Mouse (Mus musculus) ES-E14 (cell line): ENCODE results near the gene Ilf2. TPM values are rescaled to one million over a fixed set of nuclear protein-coding genes. Genes with fewer than 3 reads are reported as not detected.

Experiments
- DNase-seq: peaks from one replicate; pipeline ENCODE4 v3.0.0-alpha.2; 2013; ENCODE audit warnings: low read depth, low spot score
- H3K27ac ChIP-seq: 2 replicates; pipeline ENCODE4 v1.5.1; 2012; ENCODE audit warnings: low read depth, mild to moderate bottlenecking, low read length, moderate library complexity, mixed read lengths; ENCODE audit not compliant: poor library complexity, insufficient read depth, severe bottlenecking
- H3K36me3 ChIP-seq: 2 replicates; pipeline ENCODE4 v1.6.1; 2012; ENCODE audit warnings: mild to moderate bottlenecking, low read length, moderate library complexity, mixed read lengths; ENCODE audit not compliant: control insufficient read depth, poor library complexity, insufficient read depth, severe bottlenecking
- H3K4me1 ChIP-seq, 2 experiments: fragments of 150-350 bp in 1 of 2; sonication (generic) in 1 of 2; 2 replicates each; pipeline ENCODE4 v1.6.1; 2012; ENCODE audit warnings: low read length in 2 of 2, mild to moderate bottlenecking in 1 of 2, mixed read lengths in 1 of 2; ENCODE audit not compliant: control insufficient read depth in 2 of 2, insufficient read depth in 2 of 2, poor library complexity in 1 of 2
- H3K4me3 ChIP-seq, 2 experiments: fragments of 150-350 bp in 1 of 2; sonication (generic) in 1 of 2; 2 replicates each; pipeline ENCODE4 v1.5.1; 2012; ENCODE audit warnings: low read length in 2 of 2, low read depth in 1 of 2, mild to moderate bottlenecking in 1 of 2, mixed read lengths in 1 of 2; ENCODE audit not compliant: insufficient read depth in 1 of 2, poor library complexity in 1 of 2, severe bottlenecking in 1 of 2
- H3K9ac ChIP-seq: 2 replicates; pipeline ENCODE4 v1.6.1; 2012; ENCODE audit warnings: low read depth, mild to moderate bottlenecking, low read length, mixed read lengths; ENCODE audit not compliant: poor library complexity, insufficient read depth, severe bottlenecking
- H3K9me3 ChIP-seq: fragments of 150-350 bp; sonication (generic); 2 replicates; pipeline ENCODE4 v1.6.1; 2012; ENCODE audit warnings: low read depth, mild to moderate bottlenecking, low read length; ENCODE audit not compliant: control insufficient read depth, insufficient read depth
- CHD2 ChIP-seq: IDR thresholded peaks from 2 replicates; pipeline ENCODE4 v1.6.1; 2014; ENCODE audit warnings: mild to moderate bottlenecking, low read depth, low read length, inconsistent platforms
- HCFC1 ChIP-seq: IDR thresholded peaks from 2 replicates; pipeline ENCODE4 v1.6.1; 2012; ENCODE audit warnings: low read length, inconsistent platforms, borderline replicate concordance; ENCODE audit not compliant: insufficient read depth
- MAFK ChIP-seq: IDR thresholded peaks from 2 replicates; pipeline ENCODE4 v1.6.1; 2014; ENCODE audit warnings: mild to moderate bottlenecking, low read depth, low read length, inconsistent platforms; ENCODE audit not compliant: insufficient read depth
- ZC3H11A ChIP-seq: IDR thresholded peaks from 2 replicates; pipeline ENCODE4 v1.6.1; 2012; ENCODE audit warnings: low read depth, mild to moderate bottlenecking, inconsistent platforms, low read length, borderline replicate concordance
- ZNF384 ChIP-seq: IDR thresholded peaks from 2 replicates; pipeline ENCODE4 v1.6.1; 2012; ENCODE audit warnings: low read depth, low read length, inconsistent platforms
- in situ Hi-C, 2 experiments: fragments of 600-800 bp; cut with MboI; formaldehyde crosslinking; loops; one replicate each; pipeline ENCODE4 v1.15.1; 2025; ENCODE audit warnings: low sequenced_read_pairs in 2 of 2, inconsistent platforms in 1 of 2; ENCODE audit not compliant: unreplicated experiment in 2 of 2
- total RNA-seq: library from RNA; depleted of rRNA; stranded (reverse); fragments of 300-350 nt; gene quantifications from 2 replicates; pipeline ENCODE4 v1.2.3, GENCODE M21; 2012; rRNA removed

Ilf2 gene
- total RNA-seq, 1 experiment = 165 TPM

- no peak overlapping the region for H3K4me3 ChIP-seq
- no peak overlapping the region for H3K27ac ChIP-seq
- in situ Hi-C loops = no loop called here
- peaks cover 0 to 1% of the 10 kb centered on the region in 2 experiments; a peak in 2 of 4 replicates for H3K4me1 ChIP-seq
- no peaks in the 10 kb centered on the region for H3K9me3 ChIP-seq
- no peaks in the 10 kb centered on the region for H3K36me3 ChIP-seq
- no peak overlapping the region for H3K9ac ChIP-seq
- TF ChIP-seq HCFC1 (no peak), ZC3H11A (no peak), MAFK (no peak), ZNF384 (no peak), CHD2 (no peak)
- DNase-seq = no peak
Observed at GRCm38 (mm10) chr3:90531713-90532112, 55.8 kb downstream of the Ilf2 start.

GRCm38 (mm10) chr3:90535446-90535845 lies 59.5 kb downstream of the Ilf2 start:
- Histone ChIP-seq H3K4me1 (0 out of 4 replicates have a peak, but pooled peaks cover 0 to 2% of the 10 kb centered on the region in 2 experiments), H3K9ac (no peak overlapping the region), H3K4me3 (no peak overlapping the region), H3K27ac (no peak overlapping the region), H3K9me3 (no peaks in the 10 kb centered on the region), H3K36me3 (no peaks in the 10 kb centered on the region)
- TF ChIP-seq CHD2 (no peak), ZC3H11A (no peak), MAFK (no peak), HCFC1 (no peak), ZNF384 (no peak)
- in situ Hi-C loops = no loop called here
- no peak for DNase-seq

DNA sequence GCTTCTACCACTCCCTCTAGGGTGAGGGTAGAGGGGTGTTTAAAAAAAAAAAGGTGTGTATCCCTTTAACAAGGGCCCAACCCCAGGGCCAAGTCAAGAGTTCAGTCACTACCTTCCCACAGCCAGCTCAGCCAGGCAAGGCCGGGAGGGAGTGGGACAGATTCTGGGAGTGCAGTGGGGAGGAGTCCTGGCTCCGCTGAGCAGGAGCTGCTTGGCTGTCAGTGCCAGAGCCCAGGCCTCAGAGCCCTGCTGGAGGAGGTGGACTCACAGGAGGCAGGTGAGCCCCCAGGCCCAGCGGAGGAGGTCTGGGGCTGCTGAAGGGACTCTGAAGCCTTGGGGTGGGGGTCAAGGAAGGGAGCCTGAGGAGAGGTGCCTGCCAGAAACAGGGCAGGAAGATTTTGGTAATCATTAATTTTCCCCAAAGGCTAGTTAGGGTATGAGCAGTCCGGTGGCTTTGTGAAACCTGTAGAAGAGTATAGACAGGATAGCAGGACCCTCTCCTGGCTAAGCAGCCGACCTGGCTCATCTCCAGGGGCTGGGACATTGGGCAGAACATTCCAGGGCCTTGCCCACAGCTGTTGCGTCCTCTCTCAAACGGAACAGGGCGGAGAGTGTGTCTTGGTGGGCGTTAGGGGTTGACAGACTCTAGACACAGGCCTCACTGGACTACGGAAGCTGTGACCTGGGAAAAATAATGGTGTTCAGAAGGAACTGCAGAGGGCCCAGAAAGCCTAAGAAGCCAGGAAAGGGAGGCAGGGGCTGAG lies 61.4 kb downstream of the Ilf2 start, which contains the start of gene S100a16:
Gene S100a16 (plus strand): TSS at position 114 of the 764 bp plus-strand sequence.
- DNase-seq = no peak
- Histone ChIP-seq H3K4me1 (peaks cover 2 to 8% of the 10 kb centered on the region in 2 experiments; a peak in 2 of 4 replicates), H3K36me3 (no peaks in the 10 kb centered on the region), H3K27ac (no peak within 1 kb of the TSS), H3K9me3 (no peaks in the 10 kb centered on the region), H3K9ac (no peak within 1 kb of the TSS), H3K4me3 (peak within 1 kb of the TSS in 1 of 2 experiments; percentile 17; a peak in 1 of 4 replicates)
- no peak for TF ChIP-seq ZNF384
- TF ChIP-seq MAFK = no peak
- no peak for TF ChIP-seq HCFC1
- no peak for TF ChIP-seq ZC3H11A
- in situ Hi-C loops = no loop called here

DNA sequence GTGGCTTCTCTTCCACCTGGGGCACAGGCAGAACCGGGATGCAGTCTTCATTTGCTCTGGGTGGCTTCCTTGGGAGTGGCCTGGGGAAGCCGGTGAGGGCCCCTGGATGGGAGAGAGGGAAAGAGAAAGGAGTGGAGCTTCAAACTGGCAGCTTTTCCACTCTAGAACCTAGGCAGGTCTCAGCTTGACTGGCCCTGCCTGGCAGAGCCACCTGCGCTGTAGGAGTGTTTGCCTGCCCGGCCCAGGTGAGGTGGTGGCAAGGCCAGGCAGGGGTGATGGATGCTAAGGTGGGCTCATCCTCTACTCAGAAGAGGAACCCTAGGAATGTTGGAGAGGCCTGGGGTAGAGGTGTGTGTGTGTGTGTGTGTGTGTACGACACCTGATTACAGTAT lies 62.0 kb downstream of the Ilf2 start:
- TF ChIP-seq CHD2 (no peak), ZNF384 (no peak), HCFC1 (no peak), MAFK (no peak), ZC3H11A (no peak)
- Histone ChIP-seq H3K9me3 (no peaks in the 10 kb centered on the region), H3K27ac (no peak overlapping the region), H3K36me3 (no peaks in the 10 kb centered on the region), H3K4me1 (peaks cover 2 to 8% of the 10 kb centered on the region in 2 experiments; a peak in 2 of 4 replicates), H3K9ac (no peak overlapping the region), H3K4me3 (no peak overlapping the region)
- no peak for DNase-seq
- in situ Hi-C loops = no loop called here

Other genes with a start within 250 kb of the Ilf2 start
- gene Jtb, start 244.5 kb upstream of the Ilf2 start, total RNA-seq = 61.9 and 64.0 TPM in 2 replicates
- gene Creb3l4, start 232.6 kb upstream of the Ilf2 start, total RNA-seq = 2.3 and 4.8 TPM in 2 replicates
- 88.4 and 115 TPM in 2 replicates for gene Slc39a1, start 228.0 kb upstream of the Ilf2 start, total RNA-seq
- 9.8 and 11.8 TPM in 2 replicates for gene Crtc2, start 222.0 kb upstream of the Ilf2 start, total RNA-seq
- gene Dennd4b, start 210.9 kb upstream of the Ilf2 start, total RNA-seq = 4.1 and 8.2 TPM in 2 replicates
- gene Gatad2b, start 182.9 kb upstream of the Ilf2 start, total RNA-seq = 17.9 and 20.9 TPM in 2 replicates
- 22.9 and 43.7 TPM in 2 replicates for gene Slc27a3, start 86.2 kb upstream of the Ilf2 start, total RNA-seq
- gene Ints3, start 42.5 kb upstream of the Ilf2 start, total RNA-seq = 62.7 and 72.4 TPM in 2 replicates
- 16.4 and 21.6 TPM in 2 replicates for gene Npr1, start 10.3 kb upstream of the Ilf2 start, total RNA-seq
- 24.7 and 33.6 TPM in 2 replicates for gene Snapin, start 14.9 kb downstream of the Ilf2 start, total RNA-seq
- gene Chtop, start 33.4 kb downstream of the Ilf2 start, total RNA-seq = 84.0 and 110 TPM in 2 replicates
- gene S100a1, start 38.3 kb downstream of the Ilf2 start, total RNA-seq = 1.7 and 2.3 TPM in 2 replicates
- gene S100a13, start 38.3 kb downstream of the Ilf2 start, total RNA-seq = 5.3 and 8.2 TPM in 2 replicates
- 0.54 TPM in 1 of 2 replicates, not detected in the other for gene S100a14, start 50.7 kb downstream of the Ilf2 start, total RNA-seq
- 3.2 TPM in 2 replicates for gene S100a16, start 61.1 kb downstream of the Ilf2 start, total RNA-seq
- 0.95 and 1.6 TPM in 2 replicates for gene S100a3, start 84.5 kb downstream of the Ilf2 start, total RNA-seq
- not detected in 2 replicates for gene S100a2, start 114.1 kb downstream of the Ilf2 start, total RNA-seq
- gene Gm42674, start 125.8 kb downstream of the Ilf2 start, total RNA-seq = not detected in 2 replicates
- 2.0 and 6.9 TPM in 2 replicates for gene S100a4, start 127.6 kb downstream of the Ilf2 start, total RNA-seq
- gene S100a5, start 132.4 kb downstream of the Ilf2 start, total RNA-seq = not detected in 2 replicates
- gene S100a6, start 136.8 kb downstream of the Ilf2 start, total RNA-seq = 488 and 912 TPM in 2 replicates
- gene S100a7a, start 177.9 kb downstream of the Ilf2 start, total RNA-seq = 0.32 and 1.1 TPM in 2 replicates
- not detected in 2 replicates for gene S100a8, start 192.9 kb downstream of the Ilf2 start, total RNA-seq
- not detected in 2 replicates for gene S100a9, start 219.6 kb downstream of the Ilf2 start, total RNA-seq